Mouse (Mus musculus): ENCODE measurements around the gene Cyp27b1.
A peak's percentile ranks its signal among the peaks of the same experiment; 100 is the strongest.

Cyp27b1 gene

DNA sequence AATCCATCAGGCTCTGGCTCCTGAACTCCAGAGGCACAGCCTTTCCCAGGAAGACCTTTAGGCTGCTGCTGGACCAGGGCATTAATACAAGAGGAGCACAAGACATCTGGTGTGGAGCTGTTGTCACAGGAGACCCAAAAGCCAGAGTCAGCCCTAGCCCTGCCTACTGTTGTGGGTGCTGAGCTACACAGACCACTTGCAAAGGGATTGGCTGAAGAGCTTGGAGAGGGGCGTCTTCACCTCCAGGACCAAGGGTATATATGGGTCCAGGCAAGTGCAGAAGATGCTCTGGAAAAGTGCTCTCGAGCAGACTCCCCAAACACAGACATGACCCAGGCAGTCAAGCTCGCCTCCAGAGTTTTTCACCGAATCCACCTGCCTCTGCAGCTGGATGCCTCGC is at the start of gene Cyp27b1:
Cyp27b1 (plus strand) TSS at position 297 of the 400 bp plus-strand sequence.
- DNase-seq: no peak

DNA sequence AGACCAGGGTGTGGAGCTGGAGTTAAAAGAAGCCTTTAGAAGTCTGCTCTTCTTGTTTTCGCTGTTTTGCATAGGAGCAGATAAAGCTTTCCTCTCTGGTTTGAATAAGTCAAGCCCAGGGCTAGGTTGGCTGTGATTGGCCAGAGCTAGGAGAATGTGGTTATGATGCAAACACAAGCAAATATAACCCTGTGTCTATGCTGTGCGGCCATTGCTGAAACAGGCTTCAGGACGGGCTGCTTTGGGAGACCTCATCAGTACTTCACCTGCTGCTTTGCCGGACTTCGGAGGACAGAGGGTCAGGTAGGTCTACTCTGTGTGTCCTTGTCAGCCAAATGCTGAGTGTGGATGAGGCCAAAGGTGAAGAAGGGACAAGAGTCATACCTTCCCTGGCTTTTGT is 47.5 kb upstream of the Cyp27b1 start, which contains the start of gene Avil:
Avil (plus strand) TSS at position 181 of the 400 bp plus-strand sequence.
- no peak for DNase-seq

- DNase-seq: no peak
Measured at GRCm38 (mm10) chr10:127001297-127001696, 46.8 kb upstream of the Cyp27b1 start.

DNA sequence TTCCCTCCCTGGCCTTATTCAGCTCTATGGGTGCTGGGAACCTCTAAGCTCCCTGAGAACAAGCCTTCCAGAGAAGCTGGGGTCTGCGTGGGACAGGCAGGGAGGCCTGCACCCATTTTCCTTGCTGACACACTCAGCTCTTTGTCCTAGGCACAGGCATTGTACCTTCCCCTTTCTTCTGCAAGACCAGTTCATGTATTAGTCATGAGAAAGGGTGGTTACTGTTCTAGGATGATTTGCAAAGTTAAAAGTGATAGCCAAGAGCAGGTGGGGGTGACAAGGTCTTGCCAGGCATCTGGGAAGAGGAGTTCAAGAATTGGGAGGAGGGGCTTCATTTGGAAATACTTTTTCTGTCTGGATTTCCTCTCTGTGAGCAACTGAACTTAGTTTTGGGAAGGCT is 46.0 kb upstream of the Cyp27b1 start:
- DNase-seq: no peak

DNA sequence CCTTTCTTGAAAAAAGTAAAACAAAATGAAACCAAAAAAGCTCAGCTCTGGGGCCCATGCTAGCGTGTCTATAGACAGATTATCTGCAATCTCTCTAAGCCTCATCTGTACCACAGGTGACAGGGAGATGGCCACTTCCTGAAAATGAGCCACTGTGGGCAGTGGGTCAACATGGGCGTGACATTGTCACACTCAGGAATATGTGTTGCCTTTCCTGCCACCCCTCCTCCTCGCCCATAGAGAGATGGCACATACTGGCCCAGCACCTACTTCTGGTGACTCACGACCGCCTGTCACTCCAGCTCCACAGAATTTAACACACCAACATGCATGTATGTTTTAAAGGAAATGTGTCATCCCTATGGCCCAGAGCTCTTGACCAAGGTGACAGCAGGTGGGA is 45.3 kb upstream of the Cyp27b1 start:
- DNase-seq: no peak

- no peak for DNase-seq
Measured at GRCm38 (mm10) chr10:127003334-127003733, 44.7 kb upstream of the Cyp27b1 start.

GRCm38 (mm10) chr10:127003806-127004205 is 44.2 kb upstream of the Cyp27b1 start:
- DNase-seq: no peak

GRCm38 (mm10) chr10:127016488-127016887 is 31.6 kb upstream of the Cyp27b1 start:
- no peak for DNase-seq

DNA sequence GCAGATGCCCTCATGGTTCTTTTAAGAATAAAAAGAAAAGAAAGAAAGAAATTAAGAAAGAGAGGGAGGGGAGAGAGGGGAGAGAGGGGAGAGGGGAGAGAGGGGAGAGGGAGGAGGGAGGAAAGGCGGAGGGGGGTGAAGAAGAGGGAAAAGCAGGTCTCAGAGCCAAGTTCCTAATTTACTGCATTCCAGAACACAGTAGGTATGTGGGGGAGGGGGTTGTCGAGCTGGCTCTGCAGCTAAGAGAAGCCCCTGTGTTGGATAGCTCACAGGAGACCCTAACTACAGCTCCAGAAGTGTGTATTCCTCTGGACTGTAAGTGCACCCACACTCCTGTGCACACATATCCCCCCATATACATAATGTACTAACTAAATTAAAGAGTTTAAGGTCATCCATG is 31.0 kb upstream of the Cyp27b1 start:
- DNase-seq: no peak

GRCm38 (mm10) chr10:127018422-127018821 is 29.6 kb upstream of the Cyp27b1 start:
- no peak for DNase-seq

- DNase-seq: peak; percentile 94
Measured at GRCm38 (mm10) chr10:127030336-127031296, 17.4 kb upstream of the Cyp27b1 start, which contains the start of gene Tsfm. Tsfm (minus strand) TSS chr10:127030840.

DNA sequence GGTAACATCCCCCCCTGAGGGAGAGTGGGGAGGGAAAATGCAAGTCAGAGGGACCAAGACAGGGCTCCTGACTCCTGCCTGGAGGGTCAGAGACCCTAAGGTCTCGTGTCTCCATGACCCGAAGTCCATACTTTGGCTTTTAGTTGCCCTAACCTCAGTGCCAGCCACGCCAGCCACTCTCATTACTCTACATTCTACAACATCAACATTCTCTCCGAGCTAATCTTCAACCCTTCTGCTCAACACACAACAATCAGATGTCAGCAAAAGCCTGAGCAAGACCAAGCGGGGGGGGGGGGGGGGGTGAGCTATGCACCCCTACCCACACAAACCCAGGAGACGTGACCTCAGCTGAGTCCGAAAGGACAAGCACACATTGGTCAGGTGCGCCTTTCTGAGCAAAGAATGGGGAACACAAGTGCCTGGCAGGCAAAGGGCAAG is 14.7 kb upstream of the Cyp27b1 start:
- no peak for DNase-seq

GRCm38 (mm10) chr10:127036273-127036672 is 11.8 kb upstream of the Cyp27b1 start:
- no peak for DNase-seq

DNA sequence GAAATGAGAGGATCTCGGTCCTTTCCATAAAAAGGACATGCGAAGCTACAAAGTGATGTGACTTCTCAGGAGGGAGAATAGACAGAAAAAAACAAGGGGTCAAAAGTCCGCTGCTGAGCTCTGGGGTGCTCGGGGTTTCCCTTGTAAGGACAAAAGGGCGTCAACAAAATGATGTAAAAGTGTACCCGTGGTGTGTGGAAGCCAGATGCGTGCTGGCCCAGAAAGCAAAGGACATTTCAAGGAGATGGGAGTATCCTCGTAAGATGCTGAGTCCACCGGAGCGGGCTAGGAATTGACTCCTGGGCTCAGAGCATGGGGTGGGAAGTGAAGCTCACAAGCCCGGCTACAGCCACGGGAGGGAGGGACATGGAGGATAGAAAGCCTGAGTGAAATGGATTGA is 10.4 kb upstream of the Cyp27b1 start:
- DNase-seq: no peak

DNA sequence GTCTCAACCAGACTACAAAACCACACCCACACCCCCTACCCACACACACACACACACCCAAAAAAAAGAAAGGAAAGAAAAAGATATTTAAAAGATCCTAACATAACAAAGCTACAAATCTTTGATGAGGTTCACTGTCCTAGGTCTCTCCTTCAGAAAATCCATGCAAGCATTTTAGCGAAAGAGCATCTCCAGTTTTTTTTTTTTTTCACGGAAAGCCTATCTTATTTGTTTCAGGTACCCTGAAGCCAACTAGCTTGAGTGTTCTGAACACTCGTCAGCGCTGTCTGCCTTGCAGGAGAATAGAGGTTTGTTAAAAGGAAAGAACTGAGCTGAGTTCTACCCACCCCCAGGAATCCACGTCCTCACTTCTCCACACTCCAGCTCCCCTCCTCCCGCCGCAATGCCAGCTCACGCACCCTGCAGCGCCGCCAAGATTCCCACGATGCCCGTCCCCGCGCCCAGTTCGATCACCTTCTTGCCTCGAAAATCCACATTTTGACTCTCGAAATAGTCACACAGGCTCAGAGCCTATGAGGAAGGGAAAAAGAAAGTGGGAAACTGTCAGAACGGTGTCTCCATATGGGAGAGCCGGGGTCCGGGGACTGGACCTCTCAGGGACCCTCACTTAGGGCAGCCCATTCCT is 7.4 kb upstream of the Cyp27b1 start:
- peak; percentile 42 for DNase-seq

GRCm38 (mm10) chr10:127041274-127041766 is 6.7 kb upstream of the Cyp27b1 start, which contains the start of the genes Mettl1 and Eef1akmt3:
Mettl1 (plus strand) TSS chr10:127041414.
Eef1akmt3 (minus strand) TSS chr10:127041513.
- no peak for DNase-seq

GRCm38 (mm10) chr10:127041774-127042338 is 6.2 kb upstream of the Cyp27b1 start:
- peak; percentile 89 for DNase-seq

DNA sequence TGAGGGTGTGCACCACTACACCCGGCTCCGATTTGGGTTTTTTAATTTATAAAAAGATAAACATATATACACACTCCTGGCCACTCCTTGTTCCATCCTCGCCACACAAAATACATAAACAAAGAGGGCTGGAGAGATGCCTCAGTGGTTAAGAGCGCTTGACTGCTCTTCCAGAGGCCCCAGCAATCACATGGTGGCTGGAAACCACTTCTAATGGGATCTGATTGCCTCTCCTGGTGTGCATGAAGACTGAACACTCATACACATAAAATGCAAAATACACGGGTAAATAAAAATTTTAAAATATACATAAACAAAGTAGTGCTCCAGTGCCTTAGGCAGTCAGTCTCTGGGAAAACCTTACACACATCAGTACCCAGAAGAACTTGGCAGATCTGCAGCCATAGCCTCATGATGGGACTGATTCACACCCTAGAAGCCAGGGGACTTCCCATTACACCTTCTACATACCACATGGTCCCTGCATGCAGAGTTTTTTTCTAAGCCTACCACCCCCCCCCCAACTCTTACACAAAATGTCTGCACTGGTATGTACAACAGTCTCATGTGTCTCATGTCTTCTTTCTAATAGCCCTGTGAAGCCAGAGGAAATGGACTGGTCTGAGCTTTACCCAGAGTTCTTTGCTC is 5.5 kb upstream of the Cyp27b1 start:
- DNase-seq: no peak

- no peak for DNase-seq
Measured at GRCm38 (mm10) chr10:127043187-127043586, 4.9 kb upstream of the Cyp27b1 start.

GRCm38 (mm10) chr10:127048608-127049394 is 751 bp downstream of the Cyp27b1 start:
- no peak for DNase-seq

DNA sequence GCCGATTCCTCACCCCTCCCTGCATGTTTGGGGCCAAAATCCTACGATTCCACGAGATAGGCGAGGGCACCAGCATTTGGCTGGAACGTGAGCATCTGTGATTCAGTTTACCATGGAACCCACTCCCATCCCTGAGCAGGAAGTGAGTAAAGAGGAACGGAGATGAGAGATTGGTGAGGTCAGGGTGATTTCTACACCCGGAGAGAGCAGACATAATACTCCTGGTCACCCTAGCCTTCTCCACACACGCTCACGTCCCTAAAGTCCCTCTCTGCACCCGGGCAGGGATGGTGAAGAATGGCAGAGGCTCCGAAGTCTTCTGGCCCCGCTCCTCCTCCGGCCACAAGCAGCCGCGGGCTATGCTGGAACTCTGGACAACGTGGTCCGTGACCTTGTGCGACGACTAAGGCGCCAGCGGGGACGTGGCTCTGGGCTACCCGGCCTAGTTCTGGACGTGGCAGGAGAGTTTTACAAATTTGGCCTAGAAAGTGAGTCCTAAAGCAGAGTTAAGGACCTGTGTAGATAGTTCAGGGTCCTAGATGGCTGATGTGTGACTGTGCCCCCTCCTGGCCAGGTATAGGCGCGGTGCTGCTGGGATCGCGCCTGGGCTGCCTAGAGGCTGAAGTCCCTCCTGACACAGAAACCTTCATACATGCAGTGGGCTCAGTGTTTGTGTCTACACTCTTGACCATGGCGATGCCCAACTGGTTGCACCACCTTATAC is 1.5 kb downstream of the Cyp27b1 start:
- DNase-seq: no peak

Data from cerebellum, adult 8-10 months (tissue).